Mouse (Mus musculus) heart, embryonic 15.5 days (tissue): Measurements from ENCODE around the gene Gm10097. TPM values are rescaled to one million over a fixed set of nuclear protein-coding genes. Genes with fewer than 3 reads are reported as not detected.

Experiments used
- ATAC-seq: fragments of 200-750 bp; cut with Nextera tagmentation; replicated peaks from 2 replicates; pipeline ENCODE4 v1.8.0; 2017; ENCODE audit warnings: low read depth, moderate TSS enrichment; ENCODE audit not compliant: insufficient number of reproducible peaks, insufficient read depth, low FRiP score
- H3K27ac ChIP-seq: fragments of 300-500 bp; sonication (generic); 2 replicates; pipeline ENCODE4 v1.5.1; 2015; ENCODE audit warnings: mild to moderate bottlenecking, inconsistent platforms
- H3K27me3 ChIP-seq: fragments of 300-500 bp; sonication (generic); 2 replicates; pipeline ENCODE4 v1.6.1; 2015; ENCODE audit warnings: inconsistent platforms
- H3K36me3 ChIP-seq: fragments of 300-500 bp; sonication (generic); 2 replicates; pipeline ENCODE4 v1.6.1; 2015; ENCODE audit warnings: mild to moderate bottlenecking, inconsistent platforms
- H3K4me1 ChIP-seq: fragments of 300-500 bp; sonication (generic); replicated peaks from 2 replicates; pipeline ENCODE4 v1.6.1; 2015; ENCODE audit warnings: inconsistent platforms
- H3K4me2 ChIP-seq: fragments of 300-500 bp; sonication (generic); 2 replicates; pipeline ENCODE4 v1.6.1; 2015; ENCODE audit warnings: inconsistent platforms, mild to moderate bottlenecking, moderate library complexity
- H3K4me3 ChIP-seq: fragments of 300-500 bp; sonication (generic); 2 replicates; pipeline ENCODE4 v1.5.1; 2015; ENCODE audit warnings: mild to moderate bottlenecking, inconsistent platforms
- H3K9ac ChIP-seq: fragments of 300-500 bp; sonication (generic); 2 replicates; pipeline ENCODE4 v1.6.1; 2015; ENCODE audit warnings: mild to moderate bottlenecking, inconsistent platforms
- H3K9me3 ChIP-seq: fragments of 300-500 bp; sonication (generic); replicated peaks from 2 replicates; pipeline ENCODE4 v1.6.1; 2016; ENCODE audit warnings: inconsistent platforms
- WGBS: fragments of 180-500 bp; shearing (Covaris S2); methylation state at CpG from one replicate; pipeline ENCODE4 v1.1.7; 2015; ENCODE audit warnings: mixed read lengths; 5-methylcytosine and 5-hydroxymethylcytosine counted together
- polyA plus RNA-seq: library from polyadenylated mRNA; unstranded; fragments of >200 nt; fragmentation: Nextera tagmentation; extraction: Ambion mirVana; gene quantifications from 2 replicates; pipeline ENCODE4 v1.2.1, GENCODE M21; 2015

Gm10097 gene
- polyA plus RNA-seq = 0.99 and 1.9 TPM in 2 replicates

DNA sequence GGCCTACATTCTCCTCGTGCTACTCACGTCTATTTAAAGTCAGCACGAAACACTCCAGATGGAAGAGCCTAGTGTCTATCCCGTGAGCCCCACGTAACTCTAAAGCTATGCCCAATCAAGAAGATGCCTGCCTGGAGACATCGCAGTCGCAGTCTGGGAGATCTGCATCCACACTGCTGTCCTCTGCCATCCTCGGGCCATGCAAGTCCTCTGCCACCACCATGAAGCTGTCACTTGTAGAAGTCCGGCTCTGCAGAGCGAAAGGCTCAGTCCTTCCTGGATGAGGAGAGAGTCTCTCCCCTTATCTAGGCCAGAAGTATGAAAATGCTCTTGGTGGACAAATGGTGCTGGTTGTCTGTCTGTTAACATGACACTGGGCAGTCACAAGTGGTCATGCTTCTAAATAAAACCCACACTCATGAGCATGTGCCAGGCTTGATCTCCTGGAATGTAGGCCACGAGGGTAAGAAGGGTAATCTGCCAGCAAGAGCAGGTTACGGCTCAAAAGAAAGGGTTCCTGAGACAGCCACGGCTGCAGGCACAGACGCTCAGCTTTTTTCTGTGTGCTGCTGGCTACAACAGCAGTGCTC is at the start of gene Gm10097:
TSS of gene Gm10097 (plus strand) at position 517 of the 590 bp plus-strand sequence.
- Histone ChIP-seq H3K27me3 (no peaks in the 10 kb centered on the region), H3K27ac (peak within 1 kb of the TSS; percentile 97), H3K4me2 (peak within 1 kb of the TSS; percentile 59), H3K9me3 (no peaks in the 10 kb centered on the region), H3K4me3 (peak within 1 kb of the TSS; percentile 40), H3K4me1 (0 out of 2 replicates have a peak, but pooled peaks cover 8% of the 10 kb centered on the region), H3K9ac (peak within 1 kb of the TSS; percentile 50), H3K36me3 (peaks cover 8% of the 10 kb centered on the region)
- WGBS = 48% methylated on average over 14 of the region's 14 CpGs
- peak; percentile 95 for ATAC-seq

- ATAC-seq = no peak
- Histone ChIP-seq H3K4me2 (no peak overlapping the region), H3K27ac (no peak overlapping the region), H3K4me3 (no peak overlapping the region), H3K36me3 (peaks cover 36% of the 10 kb centered on the region; the same call in 1 of the 2 replicates), H3K9me3 (no peaks in the 10 kb centered on the region), H3K9ac (no peak overlapping the region), H3K4me1 (no peaks in the 10 kb centered on the region), H3K27me3 (no peaks in the 10 kb centered on the region)
- 92% methylated on average over 4 of the region's 4 CpGs for WGBS
These were observed 43.1 kb upstream of the Gm10097 start for GRCm38 (mm10) chr10:5025906-5026305.

DNA sequence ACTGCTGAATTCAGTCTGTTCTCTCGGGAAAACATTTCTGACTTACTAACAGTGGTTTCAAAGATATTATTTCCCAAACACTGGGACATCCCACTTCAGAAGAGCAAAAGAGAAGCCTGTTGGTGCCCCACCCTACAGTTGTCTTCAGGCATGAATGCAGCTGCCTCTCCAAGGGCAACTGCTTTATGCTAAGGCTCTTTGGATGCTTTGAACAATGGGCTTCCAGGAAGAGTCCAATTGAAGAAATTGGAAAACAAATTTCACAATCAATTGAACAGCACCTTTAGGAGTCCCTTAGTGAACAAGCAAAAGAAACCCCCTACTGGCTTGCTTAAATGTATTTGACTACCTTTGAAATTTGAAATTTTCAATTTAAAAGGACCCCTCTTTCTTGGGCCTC is 41.8 kb upstream of the Gm10097 start:
- H3K4me1 ChIP-seq = no peaks in the 10 kb centered on the region
- peaks cover 37% of the 10 kb centered on the region for H3K36me3 ChIP-seq
- no peak overlapping the region for H3K4me3 ChIP-seq
- WGBS = 85% methylated on average over 1 of the region's 1 CpGs
- H3K4me2 ChIP-seq = no peak overlapping the region
- no peak overlapping the region for H3K27ac ChIP-seq
- no peak overlapping the region for H3K9ac ChIP-seq
- H3K27me3 ChIP-seq = no peaks in the 10 kb centered on the region
- H3K9me3 ChIP-seq = no peaks in the 10 kb centered on the region
- ATAC-seq = no peak

DNA sequence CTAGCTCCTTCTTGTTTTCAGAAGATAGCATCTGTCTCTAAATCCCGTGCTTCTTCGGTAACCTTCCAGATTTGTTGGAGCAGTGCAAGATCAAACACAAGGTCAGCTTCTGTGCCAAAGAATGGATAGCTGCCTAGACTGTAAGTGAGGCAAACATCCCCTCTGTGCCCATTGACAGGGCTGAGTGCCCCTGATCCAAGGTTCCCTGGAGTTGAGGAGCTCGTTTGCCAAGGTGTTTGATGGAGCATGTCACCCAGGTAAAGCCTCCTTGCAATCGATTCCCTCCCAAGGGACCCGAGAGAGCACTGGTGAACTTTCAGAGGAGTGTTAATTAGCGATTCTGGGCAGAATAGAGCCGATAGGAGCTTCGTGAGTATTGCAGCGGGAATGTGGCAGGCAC is 40.7 kb upstream of the Gm10097 start:
- H3K4me2 ChIP-seq = no peak overlapping the region
- WGBS = 85% methylated on average over 9 of the region's 9 CpGs
- H3K4me1 ChIP-seq = no peaks in the 10 kb centered on the region
- H3K27ac ChIP-seq = no peak overlapping the region
- H3K4me3 ChIP-seq = no peak overlapping the region
- H3K9ac ChIP-seq = no peak overlapping the region
- peaks cover 48% of the 10 kb centered on the region for H3K36me3 ChIP-seq
- H3K9me3 ChIP-seq = no peaks in the 10 kb centered on the region
- no peaks in the 10 kb centered on the region for H3K27me3 ChIP-seq
- no peak for ATAC-seq

GRCm38 (mm10) chr10:5029161-5029560 is 39.8 kb upstream of the Gm10097 start:
- Histone ChIP-seq H3K9ac (no peak overlapping the region), H3K4me1 (no peaks in the 10 kb centered on the region), H3K36me3 (peaks cover 57% of the 10 kb centered on the region), H3K9me3 (no peaks in the 10 kb centered on the region), H3K4me3 (no peak overlapping the region), H3K27me3 (no peaks in the 10 kb centered on the region), H3K27ac (no peak overlapping the region), H3K4me2 (no peak overlapping the region)
- ATAC-seq = no peak
- WGBS = 80% methylated on average over 2 of the region's 2 CpGs

GRCm38 (mm10) chr10:5029883-5030282 is 39.1 kb upstream of the Gm10097 start:
- no peaks in the 10 kb centered on the region for H3K27me3 ChIP-seq
- H3K4me1 ChIP-seq = no peaks in the 10 kb centered on the region
- peaks cover 57% of the 10 kb centered on the region for H3K36me3 ChIP-seq
- H3K27ac ChIP-seq = no peak overlapping the region
- H3K9me3 ChIP-seq = no peaks in the 10 kb centered on the region
- H3K9ac ChIP-seq = no peak overlapping the region
- ATAC-seq = no peak
- no peak overlapping the region for H3K4me3 ChIP-seq
- no peak overlapping the region for H3K4me2 ChIP-seq
- 89% methylated on average over 1 of the region's 1 CpGs for WGBS

DNA sequence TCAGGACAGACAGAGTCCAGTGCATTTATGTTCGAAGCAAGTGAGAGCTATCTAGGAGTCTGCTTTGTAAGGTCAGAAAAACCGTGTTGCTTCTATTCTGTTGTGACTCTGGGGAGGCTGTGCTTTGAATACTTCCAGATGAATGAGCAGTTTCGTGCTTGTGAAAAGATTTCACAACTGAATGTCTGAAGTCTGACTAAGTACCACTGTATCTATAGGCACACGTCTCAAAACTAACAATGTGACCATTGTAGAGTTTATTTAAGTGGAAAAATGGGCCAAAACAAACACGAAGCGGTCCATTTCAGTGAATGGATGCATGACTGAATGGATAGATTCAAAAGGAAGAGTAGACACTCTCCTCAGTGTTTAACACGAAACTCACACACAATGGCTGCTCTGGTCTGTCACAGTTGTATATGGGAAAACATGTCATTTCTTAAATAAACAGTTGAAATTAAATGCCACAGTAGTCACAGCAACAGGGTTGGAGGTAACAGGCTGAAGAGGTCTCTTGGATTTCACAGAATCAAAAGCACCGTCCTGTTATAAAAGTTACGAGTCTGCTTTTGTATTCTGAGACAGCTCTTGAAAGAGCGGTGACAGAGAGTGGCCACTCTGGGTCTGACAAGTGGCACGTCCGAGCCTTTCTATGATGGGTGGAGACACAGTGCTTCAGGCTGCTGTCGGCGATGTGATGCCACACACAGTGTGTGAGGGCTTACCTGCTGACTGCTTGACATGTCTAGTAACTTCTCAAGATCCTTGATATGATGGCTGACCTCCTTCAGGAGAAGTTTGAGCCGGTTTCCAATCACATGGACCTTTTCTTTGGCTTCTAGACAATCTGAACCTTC is 36.6 kb upstream of the Gm10097 start:
- WGBS = 66% methylated on average over 15 of the region's 15 CpGs
- no peak overlapping the region for H3K27ac ChIP-seq
- H3K4me1 ChIP-seq = no peaks in the 10 kb centered on the region
- no peak overlapping the region for H3K4me2 ChIP-seq
- H3K36me3 ChIP-seq = peaks cover 67% of the 10 kb centered on the region
- no peaks in the 10 kb centered on the region for H3K9me3 ChIP-seq
- H3K27me3 ChIP-seq = no peaks in the 10 kb centered on the region
- no peak for ATAC-seq
- no peak overlapping the region for H3K4me3 ChIP-seq
- no peak overlapping the region for H3K9ac ChIP-seq

DNA sequence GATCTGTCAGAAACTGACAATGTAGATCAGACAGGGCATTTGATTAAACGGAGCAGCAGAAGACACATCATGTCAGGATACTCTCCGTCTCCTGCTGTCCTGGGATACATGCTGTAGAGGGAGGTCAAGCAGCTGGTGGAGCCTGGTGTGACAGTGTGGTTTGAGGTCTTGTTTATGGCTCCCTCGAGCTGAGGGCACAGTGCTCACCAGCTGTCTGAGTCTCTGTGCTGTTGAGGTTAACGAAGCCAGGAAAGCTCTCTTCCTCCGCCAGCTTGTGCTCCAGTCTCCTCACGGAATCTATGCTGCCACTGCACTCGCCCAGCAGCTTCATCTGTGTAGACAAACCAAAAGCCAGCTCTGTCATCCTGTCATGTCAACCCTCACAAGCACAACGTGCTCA is 27.7 kb upstream of the Gm10097 start:
- Histone ChIP-seq H3K9ac (no peak overlapping the region), H3K27me3 (no peaks in the 10 kb centered on the region), H3K9me3 (no peaks in the 10 kb centered on the region), H3K4me2 (no peak overlapping the region), H3K4me3 (no peak overlapping the region), H3K36me3 (peaks cover 89% of the 10 kb centered on the region), H3K4me1 (no peaks in the 10 kb centered on the region), H3K27ac (no peak overlapping the region)
- WGBS = 81% methylated on average over 8 of the region's 8 CpGs
- ATAC-seq = no peak

- peaks cover 84% of the 10 kb centered on the region for H3K36me3 ChIP-seq
- H3K4me1 ChIP-seq = no peaks in the 10 kb centered on the region
- 86% methylated on average over 8 of the region's 8 CpGs for WGBS
- no peak overlapping the region for H3K4me3 ChIP-seq
- H3K27ac ChIP-seq = no peak overlapping the region
- no peak for ATAC-seq
- H3K9me3 ChIP-seq = no peaks in the 10 kb centered on the region
- H3K4me2 ChIP-seq = no peak overlapping the region
- H3K9ac ChIP-seq = no peak overlapping the region
- H3K27me3 ChIP-seq = no peaks in the 10 kb centered on the region
These were observed 24.5 kb upstream of the Gm10097 start for GRCm38 (mm10) chr10:5044481-5044880.

DNA sequence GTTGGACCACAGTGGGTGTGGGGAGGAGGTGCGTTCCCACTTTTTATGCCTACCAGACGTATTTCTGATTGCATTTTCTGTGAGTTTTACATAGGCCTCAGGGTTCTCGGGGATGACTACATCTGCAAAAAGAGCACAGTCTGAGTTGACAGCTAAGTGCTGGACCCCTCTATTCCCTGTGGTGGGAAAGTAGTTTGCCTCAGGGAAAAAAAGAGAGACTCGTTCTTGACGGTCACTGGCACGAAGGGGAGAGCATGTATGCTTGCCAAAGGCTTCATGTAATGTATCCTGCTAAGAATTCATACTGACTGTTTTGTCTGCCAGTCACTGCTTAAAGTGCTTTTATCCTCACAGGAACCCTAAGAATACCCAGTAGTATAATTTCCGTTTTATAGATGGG is 23.8 kb upstream of the Gm10097 start:
- 87% methylated on average over 7 of the region's 7 CpGs for WGBS
- Histone ChIP-seq H3K9me3 (no peaks in the 10 kb centered on the region), H3K4me2 (no peak overlapping the region), H3K9ac (no peak overlapping the region), H3K27me3 (no peaks in the 10 kb centered on the region), H3K4me1 (no peaks in the 10 kb centered on the region), H3K4me3 (no peak overlapping the region), H3K36me3 (peaks cover 76% of the 10 kb centered on the region), H3K27ac (no peak overlapping the region)
- no peak for ATAC-seq

DNA sequence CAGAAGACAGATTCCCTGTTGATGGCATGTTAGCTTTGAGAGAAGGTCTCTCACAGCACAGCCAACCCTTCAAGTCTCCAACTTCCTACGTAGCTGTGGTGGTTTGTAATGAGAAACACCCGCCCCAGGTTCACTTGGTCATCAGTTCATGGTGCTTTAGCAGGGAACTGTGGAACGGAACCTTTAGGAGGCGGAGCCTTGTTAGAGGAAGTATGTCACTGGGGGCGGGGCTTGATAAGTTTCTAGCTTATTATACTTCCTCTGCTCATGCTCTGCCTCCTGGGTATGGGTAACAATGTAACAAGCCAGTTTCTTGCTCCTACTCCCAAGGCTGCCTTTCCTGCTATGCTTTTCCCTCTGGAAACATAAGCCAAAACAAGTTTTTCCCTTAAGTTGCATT is 23.3 kb upstream of the Gm10097 start:
- Histone ChIP-seq H3K9me3 (no peaks in the 10 kb centered on the region), H3K36me3 (peaks cover 72% of the 10 kb centered on the region), H3K4me1 (no peaks in the 10 kb centered on the region), H3K9ac (no peak overlapping the region), H3K4me3 (no peak overlapping the region), H3K4me2 (no peak overlapping the region), H3K27me3 (no peaks in the 10 kb centered on the region), H3K27ac (no peak overlapping the region)
- ATAC-seq = no peak
- WGBS = 85% methylated on average over 5 of the region's 5 CpGs
